Mouse (Mus musculus): Measurements from ENCODE around the gene Ace.

DNA sequence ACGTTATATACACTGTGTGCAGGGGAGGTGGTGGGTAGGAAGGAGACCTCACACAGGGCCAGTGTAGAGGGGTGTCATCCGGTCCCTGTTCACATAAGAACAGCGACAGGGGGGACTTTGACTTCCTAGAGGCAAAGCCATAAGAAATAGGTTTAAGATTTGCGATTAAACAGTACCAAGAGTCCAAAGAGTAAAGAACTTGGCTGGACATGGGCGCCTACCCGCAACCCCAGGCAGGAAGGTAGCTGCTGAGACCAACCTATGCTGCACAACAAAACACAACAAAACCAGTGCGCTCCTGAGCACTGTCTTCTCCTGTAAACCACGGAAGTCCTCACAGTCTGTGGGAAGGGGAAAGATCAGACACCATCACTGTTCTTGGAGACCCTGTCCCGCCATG lies 15.6 kb upstream of the Ace start:
- TF ChIP-seq CTCF (IDR thresholded peaks at IDR 0.05; ENCODE audit: borderline replicate concordance, insufficient read depth, low read length) (no peak), POLR2A (IDR thresholded peaks at IDR 0.05; ENCODE audit: low read depth, low read length) (no peak)

Measured in embryonic fibroblast, embryonic 13.5 days (primary cell).